Mouse (Mus musculus): Measurements from ENCODE around the gene E2f6.

Gene E2f6

GRCm38 (mm10) chr12:16876667-16877066 is 65.9 kb downstream of the E2f6 start:
- DNase-seq, result no peak

- no peak for DNase-seq
Observed at GRCm38 (mm10) chr12:16877141-16877540, 66.4 kb downstream of the E2f6 start.

GRCm38 (mm10) chr12:16877679-16878078 is 66.9 kb downstream of the E2f6 start:
- DNase-seq, result no peak

- DNase-seq, result no peak
Observed at GRCm38 (mm10) chr12:16879369-16879768, 68.6 kb downstream of the E2f6 start.

- no peak for DNase-seq
Observed at GRCm38 (mm10) chr12:16880077-16880476, 69.3 kb downstream of the E2f6 start.

- no peak for DNase-seq
Observed at GRCm38 (mm10) chr12:16882442-16882841, 71.7 kb downstream of the E2f6 start.

- no peak for DNase-seq
Observed at GRCm38 (mm10) chr12:16883111-16883510, 72.3 kb downstream of the E2f6 start.

GRCm38 (mm10) chr12:16884534-16884933 is 73.8 kb downstream of the E2f6 start:
- no peak for DNase-seq

GRCm38 (mm10) chr12:16886354-16886753 is 75.6 kb downstream of the E2f6 start:
- no peak for DNase-seq

All from cerebellum, adult 9-10 months (tissue).